Mouse (Mus musculus) layer of hippocampus, postnatal 36 days (tissue): ENCODE results near the gene Serpinc1. TPM values are rescaled to one million over a fixed set of nuclear protein-coding genes. Genes with fewer than 3 reads are reported as not detected.

ENCODE experiments used
- total RNA-seq, 2 experiments: library from RNA; stranded (reverse); gene quantifications; 2 replicates each; pipeline ENCODE4 v1.2.3; 2021

Gene Serpinc1
- total RNA-seq, 2 experiments from 2014 or later: 0.20 to 0.65 TPM

Other genes starting within 250 kb of the Serpinc1 start
- 100 to 1,000 TPM; 249 to 258 TPM for gene Rabgap1l, start 185.4 kb upstream of the Serpinc1 start, total RNA-seq
- 10 to 100 TPM; 43.1 to 44.9 TPM for gene Rc3h1, start 72.2 kb upstream of the Serpinc1 start, total RNA-seq
- 10 to 100 TPM; 16.7 to 21.0 TPM for gene Zbtb37, start 56.3 kb downstream of the Serpinc1 start, total RNA-seq
- gene Dars2, start 92.1 kb downstream of the Serpinc1 start, total RNA-seq: 10 to 100 TPM; 22.6 to 24.0 TPM
- 1 to 10 TPM; 1.1 to 2.3 TPM for gene Cenpl, start 92.1 kb downstream of the Serpinc1 start, total RNA-seq
- gene Klhl20, start 152.9 kb downstream of the Serpinc1 start, total RNA-seq: 10 to 100 TPM; 17.8 to 18.9 TPM
- gene Ankrd45, start 164.1 kb downstream of the Serpinc1 start, total RNA-seq: 10 to 100 TPM; 52.6 to 58.8 TPM
- not detected for gene Tex50, start 180.7 kb downstream of the Serpinc1 start, total RNA-seq